Mouse (Mus musculus) heart, postnatal 4 days (tissue): Measurements from ENCODE around the gene Sox3. TPM values are rescaled to one million over a fixed set of nuclear protein-coding genes. Genes with fewer than 3 reads are reported as not detected.

Source experiments
- DNase-seq: peaks from one replicate; pipeline ENCODE4 v3.0.0; 2021
- total RNA-seq, 2 experiments: library from RNA; stranded (reverse); gene quantifications; 2 replicates each; pipeline ENCODE4 v1.2.3; 2021

Sox3 gene
- not detected for total RNA-seq

DNA sequence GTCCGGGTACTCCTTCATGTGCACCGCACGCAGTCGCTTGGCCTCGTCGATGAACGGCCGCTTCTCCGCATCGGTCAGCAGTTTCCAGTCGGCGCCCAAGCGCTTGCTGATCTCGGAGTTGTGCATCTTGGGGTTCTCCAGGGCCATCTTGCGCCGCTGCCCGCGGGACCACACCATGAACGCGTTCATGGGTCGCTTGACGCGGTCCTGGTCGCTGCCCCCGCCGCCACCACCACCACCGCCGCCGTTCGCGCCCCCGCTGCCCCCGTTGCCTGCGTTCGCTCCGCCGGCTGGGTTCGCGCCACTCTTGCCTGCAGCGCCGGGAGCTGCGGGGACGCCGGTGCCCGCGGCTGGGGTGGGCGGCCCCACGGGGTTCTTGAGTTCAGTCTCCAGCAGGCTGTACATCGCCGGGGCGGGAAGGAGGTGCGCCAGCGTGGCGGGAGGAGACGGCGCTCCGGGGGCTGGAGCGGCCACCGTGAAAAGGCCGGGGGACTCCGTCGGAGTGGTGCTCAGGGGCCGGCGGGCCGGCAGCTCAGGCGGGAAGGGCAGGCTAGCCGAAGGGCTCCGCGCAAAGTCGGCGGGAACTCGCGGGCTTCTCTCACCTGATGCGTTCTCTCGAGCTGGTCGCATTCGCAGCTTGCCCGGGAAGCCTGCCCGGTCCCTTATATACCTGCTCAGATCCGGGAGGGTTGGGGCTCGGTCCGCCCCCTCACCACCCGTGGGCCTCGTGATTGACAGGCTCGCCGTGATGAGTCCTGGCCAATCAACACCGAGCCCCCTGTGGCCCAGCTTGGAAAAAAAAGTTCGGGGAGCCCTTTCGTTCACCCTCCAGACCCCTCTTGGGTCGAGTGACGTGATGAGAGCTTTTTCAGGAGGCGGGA lies at the start of gene Sox3:
Gene Sox3, minus strand, starts transcription at position 630 of the 881 bp plus-strand sequence.
- DNase-seq = no peak

- DNase-seq = no peak
Measured at GRCm38 (mm10) chrX:60940225-60940624, 47.0 kb upstream of the Sox3 start.

- DNase-seq = no peak
Measured at GRCm38 (mm10) chrX:60899546-60899945, 6.3 kb upstream of the Sox3 start.

- DNase-seq = no peak
Measured at GRCm38 (mm10) chrX:60898641-60899040, 5.4 kb upstream of the Sox3 start.

- DNase-seq = no peak
Measured at GRCm38 (mm10) chrX:60896296-60896695, 3.1 kb upstream of the Sox3 start.

DNA sequence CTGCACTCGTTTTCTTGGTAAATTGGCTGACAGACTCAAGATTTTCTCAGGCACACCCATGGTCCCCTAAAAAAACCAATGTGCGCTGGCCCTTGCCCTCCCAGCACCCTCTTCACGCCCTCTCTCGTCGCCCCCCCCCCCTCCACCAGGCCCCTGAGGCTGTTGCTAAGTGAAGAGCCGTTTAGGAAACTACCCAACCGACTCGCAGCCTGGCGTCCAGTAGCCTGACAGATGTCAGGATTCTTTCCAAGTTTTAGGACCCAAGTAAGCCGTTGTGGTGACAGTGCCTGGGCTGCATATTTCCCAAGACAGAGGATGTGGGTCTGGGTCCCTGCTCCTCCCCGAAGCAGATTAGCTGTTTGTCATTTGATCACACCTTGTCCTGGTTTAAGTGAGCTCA lies 2.2 kb upstream of the Sox3 start:
- no peak for DNase-seq

GRCm38 (mm10) chrX:60893720-60894543 lies 702 bp upstream of the Sox3 start:
- no peak for DNase-seq

DNA sequence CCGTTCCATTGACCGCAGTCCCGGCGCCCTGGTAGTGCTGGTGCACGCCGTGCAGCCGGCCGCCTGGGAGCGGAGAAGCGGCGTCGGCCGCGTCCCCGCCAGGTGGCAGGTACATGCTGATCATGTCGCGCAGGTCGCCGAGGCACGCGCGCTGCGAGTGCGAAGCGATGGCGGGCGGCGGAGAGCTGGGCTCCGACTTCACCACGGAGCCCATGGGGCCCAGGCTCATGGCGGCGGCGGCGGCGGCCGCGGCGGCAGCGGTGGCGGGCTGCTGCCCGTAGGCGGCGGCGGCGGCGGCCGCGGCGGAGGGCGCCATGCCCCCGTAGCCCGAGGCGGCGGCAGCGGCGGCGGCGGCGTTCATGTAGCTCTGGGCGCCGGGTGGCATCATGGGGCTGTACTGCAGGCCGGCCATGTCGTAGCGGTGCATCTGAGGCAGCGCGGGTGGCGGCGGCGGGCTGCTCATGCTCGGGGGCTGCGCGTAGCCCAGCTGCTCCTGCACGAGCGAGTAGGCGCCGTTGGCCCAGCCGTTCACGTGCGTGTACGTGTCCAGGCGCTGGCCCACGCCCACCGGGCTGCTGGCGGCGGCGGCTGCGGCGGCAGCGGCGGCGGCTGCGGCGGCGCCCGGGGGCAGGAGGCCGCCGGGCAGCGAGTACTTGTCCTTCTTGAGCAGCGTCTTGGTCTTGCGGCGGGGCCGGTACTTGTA lies 981 bp downstream of the Sox3 start:
- no peak for DNase-seq

DNA sequence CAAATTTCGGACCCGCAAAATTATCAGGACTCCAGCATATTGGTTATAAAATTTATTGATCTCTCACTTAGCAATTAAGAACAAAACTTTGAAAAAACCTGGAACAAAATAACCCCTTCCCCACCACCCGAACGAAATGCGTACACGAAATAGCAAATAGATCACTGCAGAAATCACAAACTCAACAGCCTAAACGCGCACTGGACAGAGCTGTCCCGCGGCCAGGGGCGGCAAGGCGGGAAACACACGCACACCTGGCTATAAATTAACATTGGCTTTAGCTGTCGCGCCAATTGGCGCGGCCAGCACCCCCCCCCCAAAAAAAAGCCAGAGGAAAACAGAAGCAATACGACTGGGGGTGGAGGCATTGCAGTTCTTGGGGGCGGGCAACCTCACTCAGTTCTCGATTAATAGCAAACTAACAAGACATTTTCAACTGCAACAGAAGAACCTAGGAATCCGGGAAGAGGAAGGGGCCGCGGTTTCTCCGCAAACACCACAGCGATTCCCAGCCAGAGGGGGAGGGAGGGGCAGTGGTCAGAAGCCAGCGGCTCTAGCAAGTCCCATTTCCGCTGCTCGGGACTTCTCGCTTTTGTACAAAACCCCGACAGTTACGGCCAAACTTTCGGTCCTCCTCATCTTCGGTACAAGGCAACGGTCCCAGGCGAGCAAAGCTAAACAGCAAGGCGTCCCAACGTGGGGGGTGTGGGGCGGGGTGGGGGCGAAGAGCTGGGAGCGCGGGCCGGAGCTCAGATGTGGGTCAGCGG lies 1.7 kb downstream of the Sox3 start:
- no peak for DNase-seq

DNA sequence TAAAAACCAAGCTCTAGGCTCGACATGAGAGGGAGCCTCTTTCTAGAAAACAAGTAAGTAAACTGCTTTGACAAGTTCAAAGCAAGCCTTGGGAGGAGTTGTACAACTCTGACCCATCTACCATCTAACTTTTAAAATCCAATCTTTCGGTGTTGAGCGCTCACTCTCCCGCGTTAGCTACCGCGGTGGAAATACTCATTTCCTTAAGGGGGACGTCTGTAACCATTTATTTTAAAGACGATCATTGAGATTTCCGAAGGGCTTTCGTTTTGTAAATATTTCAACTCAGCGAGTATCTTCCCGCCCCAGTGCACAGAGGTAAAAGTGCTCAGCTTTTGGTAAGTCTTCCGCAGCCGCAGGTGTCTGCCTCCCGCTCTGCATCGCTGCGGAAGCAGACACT lies 2.6 kb downstream of the Sox3 start:
- DNase-seq = no peak

- DNase-seq = no peak
Measured at GRCm38 (mm10) chrX:60889956-60890485, 3.2 kb downstream of the Sox3 start.
